In genomic region chrX:12917105-12917504, GRCm38 (mm10) we compare ENCODE assay signal across 8 mouse cellular contexts.
DNase-seq lines count a peak whose midpoint lies in the region; ATAC-seq and TF ChIP-seq lines count a peak whose summit lies in the region.

No protein-coding gene starts in this region.

- H3K27ac ChIP-seq in forebrain, embryonic 13.5 days, result no peak overlapping the region
- H3K27ac ChIP-seq in hindbrain, postnatal 0 days, result no peak overlapping the region
- no peak overlapping the region for H3K27ac ChIP-seq in liver, embryonic 12.5 days
- no peak overlapping the region for H3K27ac ChIP-seq in olfactory bulb, adult 2 months (ENCODE audit: insufficient read depth, low read depth, low read length)

- H3K9me3 ChIP-seq in forebrain, embryonic 13.5 days (replicated peaks), result no peaks in the 10 kb centered on the region
- no peaks in the 10 kb centered on the region for H3K9me3 ChIP-seq in hindbrain, postnatal 0 days (ENCODE audit: low read length)
- no peaks in the 10 kb centered on the region for H3K9me3 ChIP-seq in liver, embryonic 12.5 days (replicated peaks)

- intact Hi-C loops in heart, postnatal 25 days (cut with DNase I), result no loop called here
- intact Hi-C loops in left cerebral cortex, postnatal 36 days (cut with DNase I), result no loop called here

- DNase-seq in heart, adult 11 months, result peak; percentile 88
- no peak for DNase-seq in heart, postnatal 25 days (ENCODE audit: low spot score)
- DNase-seq in hindbrain, postnatal 0 days (ENCODE audit: low spot score), result peak; percentile 40
- no peak for DNase-seq in left cerebral cortex, postnatal 36 days (ENCODE audit: low spot score in 2 of 2)

- H3K27me3 ChIP-seq in forebrain, embryonic 13.5 days, result no peaks in the 10 kb centered on the region
- no peaks in the 10 kb centered on the region for H3K27me3 ChIP-seq in hindbrain, postnatal 0 days (ENCODE audit: insufficient read depth, low read length)
- H3K27me3 ChIP-seq in liver, embryonic 12.5 days (replicated peaks), result no peaks in the 10 kb centered on the region

- no peak; the same call in 1 of the 2 replicates for TF ChIP-seq CTCF in hindbrain, postnatal 0 days (IDR thresholded peaks at IDR 0.05; ENCODE audit: low read depth)
- TF ChIP-seq CTCF in olfactory bulb, adult 2 months (IDR thresholded peaks at IDR 0.05; ENCODE audit: insufficient read depth, low read depth, low read length), result no peak

- 0 out of 2 replicates have a peak, but pooled peaks cover 5% of the 10 kb centered on the region for H3K4me1 ChIP-seq in forebrain, embryonic 13.5 days
- no peaks in the 10 kb centered on the region for H3K4me1 ChIP-seq in hindbrain, postnatal 0 days (ENCODE audit: insufficient read depth, low read length)
- no peaks in the 10 kb centered on the region for H3K4me1 ChIP-seq in liver, embryonic 12.5 days
- no peaks in the 10 kb centered on the region; the same call in 1 of the 2 replicates for H3K4me1 ChIP-seq in olfactory bulb, adult 2 months (ENCODE audit: control insufficient read depth, insufficient read depth, low read length)

- TF ChIP-seq POLR2A in olfactory bulb, adult 2 months (IDR thresholded peaks at IDR 0.05; ENCODE audit: insufficient read depth, low read depth, low read length), result no peak

- H3K4me3 ChIP-seq in forebrain, embryonic 13.5 days, result peak overlapping the region; percentile 12; the same call in 1 of the 2 replicates
- no peak overlapping the region for H3K4me3 ChIP-seq in hindbrain, postnatal 0 days (ENCODE audit: low read length)
- H3K4me3 ChIP-seq in liver, embryonic 12.5 days, result no peak overlapping the region
- H3K4me3 ChIP-seq in olfactory bulb, adult 2 months (ENCODE audit: insufficient read depth, low read depth, low read length), result peak overlapping the region; percentile 10; the same call in 1 of the 2 replicates

- H3K36me3 ChIP-seq in forebrain, embryonic 13.5 days (ENCODE audit: poor library complexity, severe bottlenecking), result no peaks in the 10 kb centered on the region
- H3K36me3 ChIP-seq in hindbrain, postnatal 0 days (ENCODE audit: insufficient read depth, low read length), result no peaks in the 10 kb centered on the region
- no peaks in the 10 kb centered on the region for H3K36me3 ChIP-seq in liver, embryonic 12.5 days

- H3K9ac ChIP-seq in forebrain, embryonic 13.5 days, result no peak overlapping the region
- H3K9ac ChIP-seq in hindbrain, postnatal 0 days (replicated peaks; ENCODE audit: low read length), result no peak overlapping the region
- no peak overlapping the region for H3K9ac ChIP-seq in liver, embryonic 12.5 days

- H3K4me2 ChIP-seq in forebrain, embryonic 13.5 days, result peak overlapping the region; percentile 39
- H3K4me2 ChIP-seq in hindbrain, postnatal 0 days (ENCODE audit: low read depth, low read length), result peak overlapping the region; percentile 38
- H3K4me2 ChIP-seq in liver, embryonic 12.5 days, result peak overlapping the region; percentile 21; the same call in 1 of the 2 replicates

- peak; percentile 63; the same call in 1 of the 2 replicates for ATAC-seq in forebrain, embryonic 13.5 days
- peak; percentile 55; the same call in 1 of the 2 replicates for ATAC-seq in hindbrain, postnatal 0 days
- ATAC-seq in liver, embryonic 12.5 days, result no peak
- ATAC-seq in megakaryocyte, adult 5-6 weeks (ENCODE audit: poor library complexity, severe bottlenecking), result no peak

- 26% methylated on average over 13 of the region's 13 CpGs for WGBS in forebrain, embryonic 13.5 days
- 46% methylated on average over 13 of the region's 13 CpGs for WGBS in hindbrain, postnatal 0 days
- 31% methylated on average over 13 of the region's 13 CpGs for WGBS in liver, embryonic 12.5 days (ENCODE audit: insufficient replicate concordance)
- 39% methylated on average over 13 of the region's 13 CpGs for WGBS in olfactory bulb, adult 2 months

Comparison
In these comparisons a context has a peak if more than half of its experiments do, and no peak if none do; other contexts are left out.
1. DNase-seq: peak in heart, adult 11 months (single experiment) and hindbrain, postnatal 0 days (single experiment); none in heart, postnatal 25 days (single experiment) and left cerebral cortex, postnatal 36 days (0 of 2).
2. ATAC-seq: peak in forebrain, embryonic 13.5 days (single experiment) and hindbrain, postnatal 0 days (single experiment); none in liver, embryonic 12.5 days (single experiment) and megakaryocyte, adult 5-6 weeks (single experiment).
3. H3K4me3 ChIP-seq: peak in forebrain, embryonic 13.5 days (single experiment) and olfactory bulb, adult 2 months (single experiment); none in hindbrain, postnatal 0 days (single experiment) and liver, embryonic 12.5 days (single experiment).
4. Peak in every context shown above with its lines, with median percentiles within 50 percentile points of each other: H3K4me2 ChIP-seq.